Mouse (Mus musculus): ENCODE data around the gene Leprot. TPM values are rescaled to one million over a fixed set of nuclear protein-coding genes. Genes with fewer than 3 reads are reported as not detected.

Gene Leprot
- polyA plus RNA-seq, 1 experiment = 18.7 TPM

GRCm38 (mm10) chr4:101692892-101693291 lies 45.4 kb downstream of the Leprot start:
- Histone ChIP-seq H3K4me1 (ENCODE audit: control insufficient read depth, insufficient read depth, low read length) (no peaks in the 10 kb centered on the region), H3K4me3 (replicated peaks; ENCODE audit: control insufficient read depth, low read depth, low read length) (no peak overlapping the region), H3K27ac (ENCODE audit: control insufficient read depth, insufficient read depth, low read depth, low read length, poor library complexity) (no peak overlapping the region)
- WGBS = 70% methylated on average over 4 of the region's 4 CpGs
- no peak for TF ChIP-seq CTCF (IDR thresholded peaks at IDR 0.05; ENCODE audit: control insufficient read depth, insufficient read depth, low read length)
- no peak for TF ChIP-seq POLR2A (IDR thresholded peaks at IDR 0.05; ENCODE audit: borderline replicate concordance, control insufficient read depth, low read depth, low read length)

DNA sequence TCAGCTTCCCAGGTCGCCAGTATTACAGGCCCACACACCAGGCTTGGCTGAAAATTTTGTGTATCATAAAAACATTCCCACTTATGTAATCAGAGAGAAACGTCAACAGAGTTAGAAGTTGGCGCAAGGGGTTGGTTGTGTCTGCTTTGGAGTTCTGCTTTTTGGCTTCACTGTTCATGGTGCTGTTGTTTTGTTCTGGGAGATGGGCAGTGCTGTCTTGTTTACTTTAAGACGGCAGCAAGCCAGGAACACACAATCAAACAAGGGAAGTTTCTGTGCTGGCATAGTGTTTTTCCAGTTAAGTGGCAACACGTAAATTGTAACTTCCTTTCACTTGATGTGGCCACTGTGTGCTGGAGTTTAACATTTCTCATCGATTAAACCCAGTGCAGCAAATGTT lies 47.0 kb downstream of the Leprot start:
- no peak overlapping the region for H3K27ac ChIP-seq (ENCODE audit: control insufficient read depth, insufficient read depth, low read depth, low read length, poor library complexity)

GRCm38 (mm10) chr4:101697236-101697635 lies 49.7 kb downstream of the Leprot start:
- H3K4me1 ChIP-seq (ENCODE audit: control insufficient read depth, insufficient read depth, low read length) = no peaks in the 10 kb centered on the region
- H3K27ac ChIP-seq (ENCODE audit: control insufficient read depth, insufficient read depth, low read depth, low read length, poor library complexity) = no peak overlapping the region
- TF ChIP-seq POLR2A (IDR thresholded peaks at IDR 0.05; ENCODE audit: borderline replicate concordance, control insufficient read depth, low read depth, low read length) = no peak
- no peak for TF ChIP-seq CTCF (IDR thresholded peaks at IDR 0.05; ENCODE audit: control insufficient read depth, insufficient read depth, low read length)
- H3K4me3 ChIP-seq (replicated peaks; ENCODE audit: control insufficient read depth, low read depth, low read length) = no peak overlapping the region
- WGBS = 76% methylated on average over 3 of the region's 3 CpGs

More for the DNA sequence above, 47.0 kb downstream of the Leprot start:
- Histone ChIP-seq H3K4me3 (replicated peaks; ENCODE audit: control insufficient read depth, low read depth, low read length) (no peak overlapping the region), H3K4me1 (ENCODE audit: control insufficient read depth, insufficient read depth, low read length) (no peaks in the 10 kb centered on the region)
- WGBS = 48% methylated on average over 6 of the region's 6 CpGs
- no peak for TF ChIP-seq CTCF (IDR thresholded peaks at IDR 0.05; ENCODE audit: control insufficient read depth, insufficient read depth, low read length)
- TF ChIP-seq POLR2A (IDR thresholded peaks at IDR 0.05; ENCODE audit: borderline replicate concordance, control insufficient read depth, low read depth, low read length) = no peak

DNA sequence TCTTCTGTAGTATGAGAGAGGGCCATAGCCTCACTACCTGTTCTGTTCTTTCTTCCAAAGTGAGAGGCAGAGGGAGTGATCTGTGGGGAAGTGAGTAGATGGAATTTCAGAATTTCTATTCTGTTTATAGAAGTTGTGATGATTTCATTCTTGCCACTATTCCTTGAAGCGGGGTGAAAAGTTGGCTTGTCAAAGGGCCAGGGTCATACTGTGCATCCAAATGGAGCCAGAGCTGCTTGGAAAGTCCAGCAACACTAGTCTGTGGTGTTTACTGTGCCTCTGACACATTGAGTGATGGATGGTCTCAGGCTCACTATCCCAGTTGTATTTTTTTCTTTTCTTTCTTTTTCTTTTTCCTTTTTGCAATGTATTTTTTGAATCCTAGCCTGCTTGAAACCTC lies 51.9 kb downstream of the Leprot start:
- Histone ChIP-seq H3K27ac (ENCODE audit: control insufficient read depth, insufficient read depth, low read depth, low read length, poor library complexity) (no peak overlapping the region), H3K4me3 (replicated peaks; ENCODE audit: control insufficient read depth, low read depth, low read length) (no peak overlapping the region), H3K4me1 (ENCODE audit: control insufficient read depth, insufficient read depth, low read length) (no peaks in the 10 kb centered on the region)
- no peak for TF ChIP-seq CTCF (IDR thresholded peaks at IDR 0.05; ENCODE audit: control insufficient read depth, insufficient read depth, low read length)
- no peak for TF ChIP-seq POLR2A (IDR thresholded peaks at IDR 0.05; ENCODE audit: borderline replicate concordance, control insufficient read depth, low read depth, low read length)
- WGBS = 70% methylated on average over 1 of the region's 1 CpGs

- H3K27ac ChIP-seq (ENCODE audit: control insufficient read depth, insufficient read depth, low read depth, low read length, poor library complexity) = no peak overlapping the region
- TF ChIP-seq POLR2A (IDR thresholded peaks at IDR 0.05; ENCODE audit: borderline replicate concordance, control insufficient read depth, low read depth, low read length) (no peak), CTCF (IDR thresholded peaks at IDR 0.05; ENCODE audit: control insufficient read depth, insufficient read depth, low read length) (no peak)
- no peaks in the 10 kb centered on the region for H3K4me1 ChIP-seq (ENCODE audit: control insufficient read depth, insufficient read depth, low read length)
- 79% methylated on average over 14 of the region's 14 CpGs for WGBS
- H3K4me3 ChIP-seq (replicated peaks; ENCODE audit: control insufficient read depth, low read depth, low read length) = no peak overlapping the region
Measured at GRCm38 (mm10) chr4:101700892-101701640, 53.5 kb downstream of the Leprot start.

DNA sequence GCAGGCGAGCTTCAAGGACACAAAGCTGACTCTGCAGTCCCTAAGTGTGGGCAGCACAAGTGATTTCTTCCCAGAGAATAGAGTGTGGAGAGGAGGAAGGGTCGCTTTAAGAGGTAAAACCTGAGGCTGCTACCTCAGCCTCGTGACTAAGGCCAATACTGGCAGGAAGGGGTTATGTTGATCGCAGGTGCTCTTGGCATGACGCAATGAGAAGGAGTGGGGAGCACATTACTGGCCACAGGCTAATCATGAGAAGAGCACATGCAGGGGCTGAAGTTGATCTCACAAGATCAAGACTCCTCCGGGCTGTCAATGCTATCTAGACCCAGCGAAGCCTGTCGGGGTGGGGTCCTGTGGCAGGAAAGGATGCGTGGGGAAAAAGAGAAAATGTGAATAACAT lies 57.8 kb downstream of the Leprot start:
- no peak for TF ChIP-seq CTCF (IDR thresholded peaks at IDR 0.05; ENCODE audit: control insufficient read depth, insufficient read depth, low read length)
- TF ChIP-seq POLR2A (IDR thresholded peaks at IDR 0.05; ENCODE audit: borderline replicate concordance, control insufficient read depth, low read depth, low read length) = no peak
- Histone ChIP-seq H3K27ac (ENCODE audit: control insufficient read depth, insufficient read depth, low read depth, low read length, poor library complexity) (no peak overlapping the region), H3K4me1 (ENCODE audit: control insufficient read depth, insufficient read depth, low read length) (no peaks in the 10 kb centered on the region), H3K4me3 (replicated peaks; ENCODE audit: control insufficient read depth, low read depth, low read length) (no peak overlapping the region)
- WGBS = 76% methylated on average over 9 of the region's 9 CpGs

- TF ChIP-seq CTCF (IDR thresholded peaks at IDR 0.05; ENCODE audit: control insufficient read depth, insufficient read depth, low read length) (no peak), POLR2A (IDR thresholded peaks at IDR 0.05; ENCODE audit: borderline replicate concordance, control insufficient read depth, low read depth, low read length) (no peak)
- no peak overlapping the region for H3K4me3 ChIP-seq (replicated peaks; ENCODE audit: control insufficient read depth, low read depth, low read length)
- 62% methylated on average over 2 of the region's 2 CpGs for WGBS
- no peak overlapping the region for H3K27ac ChIP-seq (ENCODE audit: control insufficient read depth, insufficient read depth, low read depth, low read length, poor library complexity)
- no peaks in the 10 kb centered on the region for H3K4me1 ChIP-seq (ENCODE audit: control insufficient read depth, insufficient read depth, low read length)
Measured at GRCm38 (mm10) chr4:101707234-101707633, 59.7 kb downstream of the Leprot start.

DNA sequence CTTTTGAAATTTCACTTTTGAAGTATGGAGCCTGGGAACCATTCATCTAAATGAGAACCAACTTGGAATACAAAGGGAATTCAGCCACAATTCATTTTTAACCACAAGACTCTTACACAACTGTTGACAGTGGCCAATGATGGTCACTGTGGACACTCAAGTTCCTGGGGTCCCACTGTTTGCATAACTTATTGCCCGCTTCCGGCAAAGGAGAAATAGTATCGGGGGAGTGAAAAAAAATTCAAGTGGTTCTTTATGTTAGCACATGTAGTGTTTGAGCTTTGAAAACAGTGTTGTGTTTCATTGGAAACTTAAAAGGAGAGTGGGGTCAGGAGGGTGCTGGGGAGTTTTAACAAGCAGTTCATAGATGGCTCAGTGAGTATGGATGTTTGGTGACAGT lies 60.4 kb downstream of the Leprot start:
- H3K27ac ChIP-seq (ENCODE audit: control insufficient read depth, insufficient read depth, low read depth, low read length, poor library complexity) = no peak overlapping the region
- TF ChIP-seq CTCF (IDR thresholded peaks at IDR 0.05; ENCODE audit: control insufficient read depth, insufficient read depth, low read length) = no peak
- TF ChIP-seq POLR2A (IDR thresholded peaks at IDR 0.05; ENCODE audit: borderline replicate concordance, control insufficient read depth, low read depth, low read length) = no peak
- WGBS = 67% methylated on average over 3 of the region's 3 CpGs
- no peaks in the 10 kb centered on the region for H3K4me1 ChIP-seq (ENCODE audit: control insufficient read depth, insufficient read depth, low read length)
- no peak overlapping the region for H3K4me3 ChIP-seq (replicated peaks; ENCODE audit: control insufficient read depth, low read depth, low read length)

Other genes with a start within 250 kb of the Leprot start
- 2.4 TPM in 1 of 2 replicates, not detected in the other for gene Ak4, start 228.4 kb upstream of the Leprot start, polyA plus RNA-seq (2011; ENCODE audit: insufficient read depth, insufficient read length, low replicate concordance, missing spikeins)
- 1.6 and 2.7 TPM in 2 replicates for gene Dnajc6, start 151.1 kb upstream of the Leprot start, polyA plus RNA-seq (2011; ENCODE audit: insufficient read depth, insufficient read length, low replicate concordance, missing spikeins)
- 5.8 and 8.3 TPM in 2 replicates for gene Lepr, start 69.7 kb downstream of the Leprot start, polyA plus RNA-seq (2011; ENCODE audit: insufficient read depth, insufficient read length, low replicate concordance, missing spikeins)
- not detected in 2 replicates for gene B020004J07Rik, start 196.3 kb downstream of the Leprot start, polyA plus RNA-seq (2011; ENCODE audit: insufficient read depth, insufficient read length, low replicate concordance, missing spikeins)
- gene C130073F10Rik, start 246.1 kb downstream of the Leprot start, polyA plus RNA-seq (2011; ENCODE audit: insufficient read depth, insufficient read length, low replicate concordance, missing spikeins) = not detected in 2 replicates

All from bone marrow, adult 2 months (tissue).